Mouse (Mus musculus) lung, adult 18-20 months (tissue): ENCODE measurements at regions not wholly inside any gene's neighbourhood (a gene's known extent, or its start where the extent isn't known, plus 50 kb on each side); places are given as distances from the start of the nearest gene placed in this dataset.

Experiments
- DNase-seq, 2 experiments: peaks; one replicate each; pipeline ENCODE4 v3.0.0; 2022; ENCODE audit warnings: mixed read lengths in 2 of 2

DNA sequence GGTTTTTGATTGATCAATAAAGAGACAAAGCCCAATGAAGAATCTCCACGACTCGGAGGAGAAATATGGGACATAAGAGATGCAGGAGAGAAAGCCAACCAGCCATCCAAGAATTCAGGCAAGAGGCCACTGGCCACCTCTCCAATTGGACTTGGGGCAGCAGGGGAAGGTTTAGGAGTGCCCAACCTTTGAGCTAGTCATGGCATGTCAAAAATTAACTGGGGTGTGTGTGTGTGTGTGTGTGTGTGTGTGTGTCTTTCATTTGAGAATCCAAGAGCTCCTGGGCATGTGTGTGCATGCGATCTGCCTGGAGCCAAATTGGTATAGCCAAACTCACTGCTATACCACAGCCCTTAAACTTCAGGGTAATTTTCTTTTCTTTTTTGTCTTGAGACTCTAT is 51.6 kb upstream of the Cecr2 start:
- no peak for DNase-seq

DNA sequence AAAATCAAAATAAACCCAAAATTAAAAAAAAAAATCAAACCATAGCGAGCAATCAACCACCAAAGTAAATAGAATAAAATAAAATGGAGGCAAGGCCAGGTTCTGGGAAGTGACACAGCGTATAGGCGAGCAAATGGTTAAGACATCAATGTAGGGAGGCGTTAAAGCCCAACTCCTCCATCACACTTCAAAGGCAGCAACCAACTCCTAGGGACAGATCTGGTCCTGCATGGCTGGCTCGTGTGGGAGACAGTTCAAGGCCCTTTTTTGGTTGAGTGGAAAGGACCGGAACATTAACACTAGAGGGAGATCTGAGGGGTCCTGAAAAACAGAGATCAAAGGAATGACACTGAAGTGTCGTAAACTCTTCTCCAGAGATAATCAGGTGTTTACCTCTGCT is 53.8 kb upstream of the Cecr2 start:
- DNase-seq: no peak

DNA sequence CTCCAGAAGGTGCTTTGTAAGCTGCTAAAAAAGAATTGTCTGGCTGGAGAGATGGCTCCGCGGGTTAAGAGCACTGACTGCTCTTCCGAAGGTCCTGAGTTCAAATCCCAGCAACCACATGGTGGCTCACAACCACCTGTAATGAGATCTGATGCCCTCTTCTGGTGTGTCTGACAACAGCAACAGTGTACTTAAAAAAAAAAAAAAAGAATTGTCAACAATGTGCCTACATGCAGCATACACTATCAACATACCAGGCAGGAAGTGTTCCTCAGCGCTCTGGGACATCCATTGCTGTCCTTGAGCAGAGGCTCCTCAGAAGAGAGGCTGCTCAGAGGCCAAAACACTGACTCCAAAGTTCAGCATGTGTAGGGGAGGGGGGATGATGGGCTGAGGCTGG is 56.3 kb upstream of the Cecr2 start:
- no peak for DNase-seq

DNA sequence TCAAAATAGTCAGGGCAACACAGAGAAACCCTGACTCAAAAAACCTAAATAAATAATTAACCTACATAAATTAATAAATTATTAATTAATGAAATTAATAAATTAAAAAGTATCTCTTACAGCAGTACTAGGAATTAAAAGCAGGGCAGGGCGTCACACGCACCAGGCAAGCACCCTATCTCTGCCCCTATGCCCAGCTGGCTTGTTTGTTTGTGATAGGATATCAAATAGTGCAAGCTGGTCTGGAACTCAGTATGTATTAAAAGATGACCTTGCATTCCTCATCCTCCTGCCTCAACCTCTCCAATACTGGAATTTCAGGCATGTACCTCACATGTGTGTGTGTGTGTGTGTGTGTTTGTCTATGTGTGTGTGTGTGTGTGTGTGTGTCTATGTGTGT is 60.7 kb upstream of the Cecr2 start:
- no peak for DNase-seq

DNA sequence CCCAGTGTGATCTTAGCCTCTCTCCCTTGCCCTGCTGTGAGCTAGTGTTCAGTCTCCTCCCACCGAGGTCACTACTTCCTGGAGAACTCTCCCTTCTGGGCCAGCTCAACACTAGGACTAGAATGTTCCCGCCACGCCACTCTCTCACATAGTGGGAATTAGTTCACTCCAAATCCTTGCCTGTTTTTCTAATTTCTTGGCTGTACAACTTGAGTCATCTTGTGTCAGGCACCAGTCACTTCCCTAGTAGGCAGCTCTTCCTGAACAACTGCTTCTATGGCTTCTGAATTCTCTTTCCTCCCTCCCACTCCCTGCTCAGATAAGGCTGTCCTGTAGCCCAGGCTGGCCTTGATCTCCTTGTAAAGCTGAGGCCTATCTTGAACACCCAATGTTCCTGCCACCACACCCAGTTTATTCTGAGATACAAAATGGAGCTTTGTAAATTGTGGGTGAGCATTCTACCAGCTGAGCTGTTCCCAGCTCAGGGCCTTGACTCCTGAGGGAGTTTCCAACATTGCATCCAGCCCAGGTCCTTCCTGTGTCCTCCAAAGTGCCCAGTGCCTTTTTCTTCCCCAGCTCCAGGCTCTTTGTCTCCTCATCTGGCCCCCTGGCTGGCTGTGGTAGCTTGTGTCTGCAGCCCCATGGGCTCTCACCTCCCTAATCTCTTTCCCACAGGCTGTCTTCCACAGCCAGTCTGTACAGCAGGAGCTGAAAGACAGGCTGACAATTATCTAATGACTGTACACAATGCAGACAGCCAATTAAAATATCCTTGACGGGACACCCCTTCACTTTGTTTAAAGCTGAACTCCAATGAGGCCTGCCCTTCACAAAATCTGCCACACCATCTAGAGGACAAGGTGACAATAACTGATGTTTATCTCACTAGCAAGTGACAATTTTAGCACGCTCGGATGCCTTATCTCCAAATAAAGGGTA is 61.9 kb upstream of the Cecr2 start:
- no peak for DNase-seq

DNA sequence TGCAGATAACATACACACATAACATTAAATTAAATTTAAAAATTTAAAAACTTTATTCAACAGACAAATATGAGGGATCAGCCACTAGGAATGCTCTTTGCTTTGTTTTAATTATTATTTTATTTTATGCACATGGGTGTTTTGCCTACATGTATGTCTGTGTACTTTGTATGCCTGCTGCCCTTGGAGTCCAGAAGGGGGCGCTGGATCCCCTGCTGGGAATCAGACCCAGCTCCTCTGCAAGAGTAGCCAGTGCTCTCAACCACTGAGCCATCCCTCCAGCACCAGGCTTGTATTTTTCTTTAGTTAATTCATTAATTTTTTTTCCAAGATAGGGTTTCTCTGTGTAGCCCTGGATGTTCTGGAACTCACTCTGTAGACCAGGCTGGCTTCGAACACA is 62.7 kb upstream of the Cecr2 start:
- DNase-seq: peak; percentile 31 to 45

DNA sequence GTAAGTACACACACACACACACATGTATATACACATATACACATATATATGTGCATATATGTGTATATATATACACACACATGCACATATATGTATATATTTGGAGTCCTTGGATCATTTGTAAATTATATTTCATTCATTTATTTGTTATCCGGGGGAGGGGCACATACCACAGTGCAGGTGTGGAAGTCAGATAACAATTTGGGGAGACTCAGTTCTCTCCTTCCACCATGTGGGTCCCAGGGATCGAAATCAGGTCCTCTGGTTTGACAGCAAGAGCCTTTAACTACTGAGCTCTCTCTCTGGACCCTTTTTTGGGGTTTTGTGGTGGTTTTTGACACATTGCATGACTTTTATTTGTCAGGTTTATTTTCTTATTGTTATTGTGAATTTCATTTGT is 65.8 kb upstream of the Cecr2 start:
- DNase-seq: no peak

DNA sequence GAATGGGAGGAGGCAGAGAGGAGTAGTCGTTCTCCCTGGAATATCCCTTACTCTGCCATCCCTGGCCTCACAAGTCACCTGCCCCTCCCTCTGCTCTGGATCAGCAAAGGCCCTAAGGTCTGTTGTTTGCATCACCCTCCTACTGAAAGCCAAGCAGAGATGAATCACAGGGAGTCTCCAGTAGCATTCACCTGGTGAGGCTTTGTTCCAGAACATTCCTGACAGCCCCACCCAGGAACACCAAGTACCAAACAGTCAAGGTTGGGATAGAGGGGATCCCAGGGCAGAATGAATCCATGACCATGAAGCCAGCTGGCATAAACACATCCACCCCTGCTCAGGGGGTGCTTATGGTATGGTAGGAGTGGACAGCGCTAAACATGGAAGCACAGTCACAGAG is 67.4 kb upstream of the Hdhd5 start:
- DNase-seq: no peak

DNA sequence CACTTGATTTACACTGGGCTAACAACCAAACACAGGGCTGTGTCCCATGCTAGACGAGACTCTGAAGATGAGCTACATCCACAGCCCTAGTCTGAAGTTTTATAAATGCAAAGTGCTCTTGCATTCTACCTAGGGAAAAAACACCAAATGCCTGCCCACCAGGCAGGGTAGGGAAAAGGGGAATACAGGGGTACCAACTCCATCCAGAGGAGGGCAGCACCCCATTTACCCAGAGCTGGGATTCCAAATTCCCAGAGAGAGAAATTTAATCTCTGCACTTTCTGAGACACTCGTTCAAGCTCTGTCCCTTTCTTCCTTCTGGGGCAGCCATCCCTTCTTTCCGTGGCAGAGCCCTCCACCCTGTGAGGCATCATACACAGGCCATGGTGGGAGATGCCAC is 66.8 kb upstream of the Hdhd5 start:
- no peak for DNase-seq

DNA sequence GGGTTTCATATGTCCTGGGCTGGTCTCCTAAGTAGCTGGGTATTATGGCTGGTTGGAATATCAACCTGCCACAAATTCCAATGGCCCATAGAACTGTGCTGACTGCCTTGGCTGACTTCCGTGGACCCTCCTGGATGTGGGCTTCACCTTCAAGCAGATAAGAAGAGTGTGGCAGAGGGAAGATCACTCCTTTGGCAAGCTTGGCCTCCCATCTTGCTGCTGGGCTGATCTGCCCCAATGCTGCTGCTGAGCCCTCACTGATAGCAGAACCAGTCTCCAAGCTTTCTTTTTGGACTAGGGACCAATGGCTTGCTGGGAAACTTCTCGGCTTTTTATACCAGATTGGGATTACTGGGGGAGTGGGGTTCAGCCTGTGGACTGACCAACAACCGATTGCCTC is 65.6 kb upstream of the Hdhd5 start:
- no peak for DNase-seq

DNA sequence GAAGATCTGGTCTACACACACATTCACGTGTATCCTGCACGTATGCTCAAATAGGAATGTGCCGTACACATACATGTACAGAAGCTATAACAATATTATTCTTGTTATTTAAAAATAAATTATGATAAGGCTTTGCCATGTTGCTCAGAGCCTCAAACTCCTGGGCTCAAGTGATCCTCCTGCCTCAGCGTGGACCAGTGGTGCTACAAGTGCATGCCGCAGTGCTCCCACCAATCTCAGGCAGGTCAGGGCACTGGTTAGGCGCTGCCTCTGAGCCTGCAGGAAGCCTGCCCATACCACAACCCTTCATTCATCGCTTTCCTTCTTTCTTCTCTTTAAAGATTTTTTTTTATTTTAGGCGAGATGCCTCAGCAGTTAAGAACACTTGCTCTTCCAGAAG is 63.3 kb upstream of the Hdhd5 start:
- DNase-seq: no peak

DNA sequence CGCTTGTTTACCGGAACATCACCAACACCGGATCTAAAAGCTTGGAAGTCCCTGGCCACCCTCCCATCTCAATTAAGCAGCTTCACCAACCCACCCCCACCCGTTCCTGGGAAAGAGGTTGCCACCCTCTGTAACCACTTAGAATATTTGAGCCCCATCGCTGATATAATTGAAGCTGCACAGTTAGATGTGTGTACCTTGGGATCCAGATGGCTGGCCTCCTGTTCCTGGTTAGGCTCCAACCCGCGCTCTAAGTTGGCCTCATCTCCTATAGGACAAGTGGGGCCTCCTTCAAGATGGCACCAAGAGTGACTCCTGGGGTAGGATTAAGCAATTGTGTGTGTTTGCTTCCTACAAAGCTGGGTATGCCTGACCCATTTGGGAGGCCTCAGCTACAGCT is 61.6 kb upstream of the Hdhd5 start:
- no peak for DNase-seq

DNA sequence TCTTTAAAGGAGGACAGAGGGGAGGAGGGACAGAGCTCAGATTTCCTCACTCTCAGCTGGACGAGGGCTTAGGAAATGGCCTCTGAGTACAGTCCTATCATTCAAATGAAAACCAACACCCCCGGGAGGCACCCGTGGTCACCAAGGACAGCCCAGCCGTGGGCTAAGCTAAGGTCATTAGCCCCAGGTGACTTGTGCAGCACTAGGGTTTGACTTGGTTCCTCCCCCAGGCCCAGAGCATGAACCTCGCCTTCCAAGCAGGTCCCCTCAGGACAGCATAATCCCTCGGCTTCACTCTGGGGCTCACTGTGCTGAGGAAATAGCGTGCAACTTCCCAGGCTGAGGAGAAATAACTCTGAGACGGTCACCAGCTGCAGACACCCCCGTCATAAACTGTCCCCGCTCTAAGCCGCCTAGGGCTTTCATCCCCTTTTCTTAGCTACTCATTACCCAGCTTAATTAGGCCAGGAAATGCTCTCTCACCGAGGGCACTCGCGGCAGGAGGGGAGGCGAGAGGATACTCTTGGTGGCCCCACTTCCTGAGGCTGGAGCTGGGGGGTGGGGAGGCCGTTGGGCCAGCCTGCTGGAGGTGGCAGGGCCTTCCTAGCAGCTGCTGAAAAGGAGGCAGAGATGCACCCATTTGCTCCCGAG is 61.0 kb upstream of the Hdhd5 start:
- DNase-seq: no peak

DNA sequence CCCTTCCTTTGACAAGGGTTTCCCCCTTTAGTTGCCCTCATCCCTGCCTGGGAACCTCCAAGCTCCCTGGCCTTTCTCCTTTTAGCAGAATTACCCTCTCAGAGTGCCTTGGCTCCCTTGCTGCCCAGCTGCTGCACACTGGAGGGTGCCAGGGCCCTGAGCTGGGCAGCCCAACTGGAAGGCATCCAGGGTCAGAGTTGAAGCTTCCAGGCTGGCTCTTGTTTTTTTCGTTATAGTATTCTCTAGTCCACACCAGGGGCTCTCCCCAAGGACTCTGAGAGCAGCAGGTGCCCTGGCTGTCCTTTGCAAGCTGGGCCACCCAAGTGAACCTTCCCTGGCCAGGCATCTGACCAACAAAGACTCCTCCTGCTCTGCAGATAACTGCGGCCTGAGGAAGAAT is 59.1 kb upstream of the Hdhd5 start:
- no peak for DNase-seq

DNA sequence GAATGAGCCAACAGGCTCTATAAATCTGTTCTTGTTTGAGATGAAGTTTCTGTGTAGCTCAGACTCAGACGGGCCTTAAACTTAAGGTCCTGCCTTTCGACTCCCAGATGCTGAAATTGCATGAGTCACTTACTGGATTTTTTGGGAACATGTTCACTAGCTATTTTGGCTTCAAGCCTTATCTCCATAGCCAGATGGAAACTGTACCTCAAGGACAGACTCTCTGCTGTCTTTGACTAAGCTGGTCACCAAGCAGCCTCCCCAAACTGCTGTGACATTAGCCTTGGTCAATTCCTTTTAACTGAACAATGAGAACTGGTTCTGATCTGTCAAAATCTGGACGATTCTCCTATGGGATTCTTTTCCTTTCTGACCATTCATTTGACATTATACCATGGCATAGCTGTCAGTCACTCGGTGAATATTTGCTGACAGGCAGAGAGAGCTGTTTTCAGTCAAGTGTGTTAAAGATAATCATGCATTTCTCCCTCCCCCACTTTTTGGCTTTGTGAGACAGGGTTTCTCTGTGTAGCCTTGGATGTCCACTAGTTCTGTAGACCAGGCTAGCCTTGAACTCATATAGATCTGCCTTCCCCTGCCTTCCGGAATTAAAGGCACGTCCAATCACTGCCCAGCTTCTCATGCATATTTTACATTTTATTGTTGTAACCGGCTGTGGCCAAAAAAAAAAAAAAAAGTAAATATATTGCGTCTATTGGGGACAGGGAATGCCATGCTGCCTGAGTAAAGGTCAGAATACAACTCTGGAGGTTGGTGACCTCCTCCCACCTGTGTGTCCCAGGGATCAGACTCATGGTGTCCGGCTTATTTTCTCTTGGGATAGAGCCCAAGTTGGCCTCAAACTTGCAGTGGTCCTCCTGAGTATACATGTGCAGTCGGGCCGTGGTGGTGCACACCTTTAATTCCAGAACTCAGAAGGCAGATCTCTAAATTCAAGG is 57.9 kb upstream of the Hdhd5 start:
- DNase-seq: no peak

DNA sequence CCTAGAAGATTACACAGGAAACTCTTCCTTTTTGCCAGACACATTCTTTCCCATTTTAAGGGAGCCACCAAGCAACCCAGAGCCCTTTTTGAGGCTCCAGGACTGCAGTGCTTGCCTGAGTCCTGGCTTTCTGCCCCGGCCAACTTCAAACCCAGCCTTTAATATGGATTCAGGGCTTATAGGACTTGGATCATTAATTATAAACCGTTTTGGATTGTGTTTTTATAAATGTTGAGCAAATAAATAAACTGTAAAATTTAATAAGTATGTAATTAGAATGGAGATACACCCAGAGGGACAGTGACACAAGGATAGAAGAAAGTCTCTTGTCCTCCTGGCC is 54.8 kb upstream of the Hdhd5 start:
- no peak for DNase-seq

DNA sequence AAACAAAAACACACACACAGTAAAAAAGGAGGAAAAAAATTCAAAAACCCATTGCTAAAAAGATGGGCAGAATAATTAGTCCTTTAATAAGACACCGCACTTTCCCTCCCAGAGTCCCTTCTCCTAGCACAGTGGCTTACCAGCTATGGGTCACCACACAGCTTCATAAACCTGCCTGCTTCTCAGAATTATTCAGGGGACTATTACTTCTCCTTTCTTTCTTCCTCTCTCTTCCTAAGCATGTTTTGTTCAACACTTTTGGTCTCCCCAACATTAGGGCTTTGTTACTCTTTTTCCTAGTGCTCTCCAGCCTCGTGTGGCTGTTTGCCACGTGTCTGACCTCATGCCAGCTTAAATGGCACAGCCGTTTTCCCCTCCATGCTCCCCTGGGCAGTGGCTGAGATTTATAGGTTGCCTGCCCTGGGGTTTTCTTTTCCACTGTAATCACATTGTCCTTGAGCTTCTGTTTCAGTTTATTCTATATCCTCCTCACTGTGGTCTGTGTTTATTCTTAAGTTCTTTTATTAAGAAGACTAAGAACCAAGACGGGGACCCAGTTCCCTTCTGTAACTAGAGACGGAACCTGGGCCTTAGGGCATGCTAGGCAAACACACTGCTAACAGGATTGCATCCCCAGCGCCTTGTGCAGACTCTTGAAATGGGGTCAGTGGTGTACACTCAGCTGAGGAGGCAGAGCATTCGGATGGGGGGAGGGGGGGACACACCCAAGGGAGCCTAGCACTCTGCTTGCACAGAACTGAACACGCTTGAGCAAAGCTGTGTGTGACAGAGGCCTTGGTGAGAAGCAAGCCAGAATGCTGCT is 54.2 kb upstream of the Hdhd5 start:
- DNase-seq: no peak

DNA sequence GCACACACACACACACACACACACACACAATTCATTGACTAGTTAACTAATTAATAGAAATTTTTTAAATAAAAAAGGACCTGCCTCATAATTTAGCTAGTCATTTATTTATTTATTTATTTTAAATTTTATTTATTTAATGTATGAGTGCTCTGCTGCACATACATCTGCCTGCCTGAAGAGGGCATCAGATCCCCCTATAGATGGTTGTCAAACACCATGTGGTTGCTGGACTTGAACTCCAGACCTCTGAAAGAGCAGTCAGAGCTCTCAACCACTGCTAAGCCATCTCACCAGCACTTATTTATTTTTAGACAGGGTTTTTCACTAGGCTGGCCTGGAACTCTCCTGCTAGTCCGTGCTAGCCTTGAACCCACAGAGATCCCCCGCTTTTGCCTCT is 50.6 kb upstream of the Hdhd5 start:
- no peak for DNase-seq
